Mouse (Mus musculus) Muller cell, postnatal 12 days (primary cell): ENCODE measurements at regions not wholly inside any gene's neighbourhood (a gene's known extent, or its start where the extent isn't known, plus 50 kb on each side); places are given as distances from the start of the nearest gene placed in this dataset.
"Not testable (repeated sequence)": the region's sequence is repeated elsewhere in the genome, so short reads cannot be mapped to it uniquely, and the experiment has no call there.

Experiments used
- DNase-seq: peaks from one replicate; pipeline ENCODE4 v3.0.0-alpha.2; 2015; ENCODE audit errors: inconsistent ontology term

- DNase-seq, result peak; percentile 37
These were observed 186.6 kb downstream of the BC048507 start for GRCm38 (mm10) chr13:68049731-68050130.

- not testable (repeated sequence) for DNase-seq
These were observed 230.2 kb downstream of the BC048507 start for GRCm38 (mm10) chr13:68093311-68093710.

- not testable (repeated sequence) for DNase-seq
These were observed 253.7 kb downstream of the BC048507 start for GRCm38 (mm10) chr13:68116786-68117185.
